Mouse (Mus musculus): ENCODE measurements around the gene Gpr18. TPM values are rescaled to one million over a fixed set of nuclear protein-coding genes. Genes with fewer than 3 reads are reported as not detected.
A peak's percentile ranks its signal among the peaks of the same experiment; 100 is the strongest.

The Gpr18 gene
- polyA plus RNA-seq, 1 experiment from 2014 or later, result 0.78 TPM

GRCm38 (mm10) chr14:121929243-121929951 is 13.8 kb upstream of the Gpr18 start:
- Histone ChIP-seq H3K4me1 (ENCODE audit: insufficient read depth) (peaks cover 20% of the 10 kb centered on the region), H3K4me2 (ENCODE audit: low read depth, low read length) (peak overlapping the region; percentile 40), H3K9me3 (ENCODE audit: low read length) (no peaks in the 10 kb centered on the region), H3K27me3 (ENCODE audit: insufficient read depth, low read length) (no peaks in the 10 kb centered on the region), H3K36me3 (replicated peaks; ENCODE audit: insufficient read depth, low read length) (no peaks in the 10 kb centered on the region; the same call in 1 of the 2 replicates), H3K4me3 (ENCODE audit: low read depth, low read length) (no peak overlapping the region), H3K9ac (replicated peaks) (no peak overlapping the region), H3K27ac (ENCODE audit: low read depth) (peak overlapping the region; percentile 68)
- 29% methylated on average over 12 of the region's 12 CpGs for WGBS (ENCODE audit: insufficient replicate concordance)
- peak; percentile 26 for TF ChIP-seq CTCF (IDR thresholded peaks at IDR 0.05; ENCODE audit: low read depth)
- TF ChIP-seq EP300 (IDR thresholded peaks at IDR 0.05; ENCODE audit: low read depth), result peak; percentile 84
- DNase-seq (peak; percentile 16), ATAC-seq (peak; percentile 78)

GRCm38 (mm10) chr14:121928375-121929137 is 13.0 kb upstream of the Gpr18 start:
- TF ChIP-seq EP300 (IDR thresholded peaks at IDR 0.05; ENCODE audit: low read depth) (no peak), CTCF (IDR thresholded peaks at IDR 0.05; ENCODE audit: low read depth) (peak; percentile 82)
- H3K9me3 ChIP-seq (ENCODE audit: low read length), result no peaks in the 10 kb centered on the region
- H3K9ac ChIP-seq (replicated peaks), result no peak overlapping the region
- no peaks in the 10 kb centered on the region for H3K36me3 ChIP-seq (replicated peaks; ENCODE audit: insufficient read depth, low read length)
- no peaks in the 10 kb centered on the region for H3K27me3 ChIP-seq (ENCODE audit: insufficient read depth, low read length)
- peak overlapping the region; percentile 68 for H3K27ac ChIP-seq (ENCODE audit: low read depth)
- 43% methylated on average over 8 of the region's 8 CpGs for WGBS (ENCODE audit: insufficient replicate concordance)
- DNase-seq (peak; percentile 64), ATAC-seq (peak; percentile 46)
- no peak overlapping the region for H3K4me3 ChIP-seq (ENCODE audit: low read depth, low read length)
- H3K4me2 ChIP-seq (ENCODE audit: low read depth, low read length), result peak overlapping the region; percentile 40; the same call in 1 of the 2 replicates
- H3K4me1 ChIP-seq (ENCODE audit: insufficient read depth), result peaks cover 16% of the 10 kb centered on the region

GRCm38 (mm10) chr14:121927451-121927850 is 11.9 kb upstream of the Gpr18 start:
- no peak overlapping the region for H3K27ac ChIP-seq (ENCODE audit: low read depth)
- no peak overlapping the region for H3K9ac ChIP-seq (replicated peaks)
- no peak for TF ChIP-seq EP300 (IDR thresholded peaks at IDR 0.05; ENCODE audit: low read depth)
- no peak for TF ChIP-seq CTCF (IDR thresholded peaks at IDR 0.05; ENCODE audit: low read depth)
- no peaks in the 10 kb centered on the region for H3K27me3 ChIP-seq (ENCODE audit: insufficient read depth, low read length)
- DNase-seq, result peak; percentile 12
- ATAC-seq, result no peak
- no peaks in the 10 kb centered on the region for H3K36me3 ChIP-seq (replicated peaks; ENCODE audit: insufficient read depth, low read length)
- WGBS (ENCODE audit: insufficient replicate concordance), result 90% methylated on average over 8 of the region's 8 CpGs
- peaks cover 16% of the 10 kb centered on the region for H3K4me1 ChIP-seq (ENCODE audit: insufficient read depth)
- no peaks in the 10 kb centered on the region for H3K9me3 ChIP-seq (ENCODE audit: low read length)
- H3K4me3 ChIP-seq (ENCODE audit: low read depth, low read length), result no peak overlapping the region
- no peak overlapping the region for H3K4me2 ChIP-seq (ENCODE audit: low read depth, low read length)

GRCm38 (mm10) chr14:121926901-121927300 is 11.3 kb upstream of the Gpr18 start:
- no peaks in the 10 kb centered on the region for H3K27me3 ChIP-seq (ENCODE audit: insufficient read depth, low read length)

GRCm38 (mm10) chr14:121924876-121925275 is 9.3 kb upstream of the Gpr18 start:
- H3K36me3 ChIP-seq (replicated peaks; ENCODE audit: insufficient read depth, low read length), result 0 out of 2 replicates have a peak, but pooled peaks cover 2% of the 10 kb centered on the region
- DNase-seq (peak; percentile 10), ATAC-seq (no peak; the same call in 1 of the 2 replicates)
- WGBS (ENCODE audit: insufficient replicate concordance), result 80% methylated on average over 6 of the region's 6 CpGs
- H3K4me2 ChIP-seq (ENCODE audit: low read depth, low read length), result no peak overlapping the region
- H3K4me3 ChIP-seq (ENCODE audit: low read depth, low read length), result no peak overlapping the region
- H3K9me3 ChIP-seq (ENCODE audit: low read length), result no peaks in the 10 kb centered on the region
- TF ChIP-seq CTCF (IDR thresholded peaks at IDR 0.05; ENCODE audit: low read depth) (no peak), EP300 (IDR thresholded peaks at IDR 0.05; ENCODE audit: low read depth) (no peak)
- H3K27ac ChIP-seq (ENCODE audit: low read depth), result no peak overlapping the region
- no peak overlapping the region for H3K9ac ChIP-seq (replicated peaks)
- H3K27me3 ChIP-seq (ENCODE audit: insufficient read depth, low read length), result no peaks in the 10 kb centered on the region
- peaks cover 7% of the 10 kb centered on the region for H3K4me1 ChIP-seq (ENCODE audit: insufficient read depth)

More at GRCm38 (mm10) chr14:121926901-121927300, 11.3 kb upstream of the Gpr18 start:
- Histone ChIP-seq H3K36me3 (replicated peaks; ENCODE audit: insufficient read depth, low read length) (no peaks in the 10 kb centered on the region), H3K4me2 (ENCODE audit: low read depth, low read length) (no peak overlapping the region), H3K9ac (replicated peaks) (no peak overlapping the region), H3K9me3 (ENCODE audit: low read length) (no peaks in the 10 kb centered on the region), H3K4me3 (ENCODE audit: low read depth, low read length) (no peak overlapping the region), H3K27ac (ENCODE audit: low read depth) (no peak overlapping the region), H3K4me1 (ENCODE audit: insufficient read depth) (peaks cover 14% of the 10 kb centered on the region)
- 87% methylated on average over 6 of the region's 6 CpGs for WGBS (ENCODE audit: insufficient replicate concordance)
- ATAC-seq (no peak), DNase-seq (peak; percentile 9)
- no peak for TF ChIP-seq EP300 (IDR thresholded peaks at IDR 0.05; ENCODE audit: low read depth)
- no peak for TF ChIP-seq CTCF (IDR thresholded peaks at IDR 0.05; ENCODE audit: low read depth)

GRCm38 (mm10) chr14:121922731-121923130 is 7.2 kb upstream of the Gpr18 start:
- Histone ChIP-seq H3K36me3 (replicated peaks; ENCODE audit: insufficient read depth, low read length) (0 out of 2 replicates have a peak, but pooled peaks cover 2% of the 10 kb centered on the region), H3K9ac (replicated peaks) (no peak overlapping the region), H3K9me3 (ENCODE audit: low read length) (no peaks in the 10 kb centered on the region), H3K27me3 (ENCODE audit: insufficient read depth, low read length) (no peaks in the 10 kb centered on the region), H3K4me3 (ENCODE audit: low read depth, low read length) (no peak overlapping the region), H3K4me2 (ENCODE audit: low read depth, low read length) (no peak overlapping the region), H3K27ac (ENCODE audit: low read depth) (no peak overlapping the region), H3K4me1 (ENCODE audit: insufficient read depth) (0 out of 2 replicates have a peak, but pooled peaks cover 2% of the 10 kb centered on the region)
- DNase-seq, result peak; percentile 7
- no peak for ATAC-seq
- 80% methylated on average over 4 of the region's 4 CpGs for WGBS (ENCODE audit: insufficient replicate concordance)
- TF ChIP-seq EP300 (IDR thresholded peaks at IDR 0.05; ENCODE audit: low read depth), result no peak
- no peak for TF ChIP-seq CTCF (IDR thresholded peaks at IDR 0.05; ENCODE audit: low read depth)

All from liver, postnatal 0 days (tissue).